In the genomic region with DNA sequence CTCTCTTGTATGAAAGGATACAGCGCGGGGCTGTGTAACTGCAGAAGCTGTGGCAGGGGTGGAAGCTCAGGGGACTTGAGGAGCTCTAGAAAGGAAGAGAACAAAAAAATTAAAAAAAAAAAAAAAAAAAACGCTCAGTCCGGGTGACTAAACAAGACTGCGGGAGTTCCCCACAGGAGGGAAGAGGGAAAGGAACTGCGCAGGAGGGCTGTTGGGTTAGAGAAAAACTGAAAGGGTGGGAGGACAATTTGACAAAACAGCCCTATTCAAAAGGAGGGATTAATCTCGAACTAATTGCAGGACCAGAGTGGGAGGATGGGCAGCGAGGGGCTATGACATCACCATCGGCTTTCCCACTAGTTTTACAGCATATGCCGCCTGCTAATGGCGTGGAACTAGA, we compare ENCODE assay signal across 11 mouse cellular contexts. TPM values are rescaled to one million over a fixed set of nuclear protein-coding genes. Genes with fewer than 3 reads are reported as not detected.
DNase-seq lines count a peak whose midpoint lies in the region; ATAC-seq and TF ChIP-seq lines count a peak whose summit lies in the region.
"Had no signal": no experiment of that assay in that cellular context is flagged by ENCODE, and none has a peak within 500 bp of the region (broad histone marks: within the 10 kb centered on the region; RNA-seq: fewer than 3 reads in every experiment).

No protein-coding gene starts in this region.

- no peak overlapping the region for H3K27ac ChIP-seq in hindbrain, embryonic 12.5 days
- no peak overlapping the region for H3K27ac ChIP-seq in midbrain, postnatal 0 days (ENCODE audit: low read depth, low read length)
- H3K27ac ChIP-seq: liver, embryonic 13.5 days had no signal

- H3K4me2 ChIP-seq in hindbrain, embryonic 12.5 days (replicated peaks) = 0 out of 2 replicates have a peak overlapping the region, but pooled peaks have one; percentile 13
- H3K4me2 ChIP-seq in midbrain, postnatal 0 days (ENCODE audit: low read depth, low read length, poor library complexity, severe bottlenecking) = peak overlapping the region; percentile 26; the same call in 1 of the 2 replicates
- H3K4me2 ChIP-seq: liver, embryonic 13.5 days had no signal

- H3K27me3 ChIP-seq in hindbrain, embryonic 12.5 days = no peaks in the 10 kb centered on the region
- H3K27me3 ChIP-seq in midbrain, postnatal 0 days (ENCODE audit: insufficient read depth, low read length) = no peaks in the 10 kb centered on the region
- H3K27me3 ChIP-seq: liver, embryonic 13.5 days; Patski had no signal

- ATAC-seq in hindbrain, embryonic 12.5 days (ENCODE audit: low FRiP score) = no peak
- no peak for ATAC-seq in midbrain, postnatal 0 days (ENCODE audit: low FRiP score)
- no peak for ATAC-seq in erythroid progenitor cell, adult 5-6 weeks (replicated peaks; ENCODE audit: low FRiP score, poor library complexity, severe bottlenecking)
- ATAC-seq: Patski had no signal

- no peaks in the 10 kb centered on the region for H3K36me3 ChIP-seq in hindbrain, embryonic 12.5 days
- H3K36me3 ChIP-seq in midbrain, postnatal 0 days (ENCODE audit: insufficient read depth, low read length) = no peaks in the 10 kb centered on the region
- H3K36me3 ChIP-seq: liver, embryonic 13.5 days had no signal

- H3K4me1 ChIP-seq in hindbrain, embryonic 12.5 days = no peaks in the 10 kb centered on the region
- H3K4me1 ChIP-seq in midbrain, postnatal 0 days (ENCODE audit: insufficient read depth, low read length) = no peaks in the 10 kb centered on the region

- H3K9ac ChIP-seq in hindbrain, embryonic 12.5 days = no peak overlapping the region
- H3K9ac ChIP-seq in midbrain, postnatal 0 days (replicated peaks; ENCODE audit: low read length, poor library complexity, severe bottlenecking) = no peak overlapping the region
- H3K9ac ChIP-seq: liver, embryonic 13.5 days had no signal

- DNase-seq in embryo, embryonic 10 days (ENCODE audit: low spot score) = peak; percentile 48
- no peak for DNase-seq in embryo, embryonic 9.5 days (ENCODE audit: extremely low spot score)
- peak; percentile 41 for DNase-seq in embryo, embryonic 10.5 days (ENCODE audit: low spot score)
- peak; percentile 12 for DNase-seq in midbrain, postnatal 0 days (ENCODE audit: low spot score)
- no peak for DNase-seq in frontal cortex, adult 2 months (ENCODE audit: extremely low spot score in 1 of 2, low spot score in 1 of 2)
- no peak for DNase-seq in adrenal gland, adult 8-10 months
- DNase-seq: liver, embryonic 13.5 days; thymus, postnatal 4 days had no signal

- peaks cover 3% of the 10 kb centered on the region; the same call in 1 of the 2 replicates for H3K9me3 ChIP-seq in hindbrain, embryonic 12.5 days (replicated peaks)
- H3K9me3 ChIP-seq in midbrain, postnatal 0 days (ENCODE audit: low read length) = no peaks in the 10 kb centered on the region
- H3K9me3 ChIP-seq: liver, embryonic 13.5 days had no signal

- H3K4me3 ChIP-seq in hindbrain, embryonic 12.5 days = no peak overlapping the region
- no peak overlapping the region for H3K4me3 ChIP-seq in midbrain, postnatal 0 days (ENCODE audit: low read depth, low read length)
- H3K4me3 ChIP-seq: liver, embryonic 13.5 days had no signal

- TF ChIP-seq CTCF in midbrain, postnatal 0 days (IDR thresholded peaks at IDR 0.05) = no peak

- 19% methylated on average over 10 of the region's 11 CpGs for WGBS in hindbrain, embryonic 12.5 days
- WGBS in midbrain, postnatal 0 days = 8% methylated on average over 11 of the region's 11 CpGs

RNA-seq across cellular contexts. Expression of gene Nutf2-ps1, which starts 21.0 kb away (rescaled TPM):
- polyA plus RNA-seq in hindbrain, embryonic 12.5 days (2016; fragmentation: Nextera tagmentation; extraction: Ambion mirVana) = 327 and 336 TPM in 2 replicates
- 67.9 and 94.6 TPM in 2 replicates for total RNA-seq in midbrain, postnatal 0 days (2014; rRNA removed)
- 160 and 200 TPM in 2 replicates for polyA plus RNA-seq in midbrain, postnatal 0 days (2015; fragmentation: Nextera tagmentation; extraction: Ambion mirVana)
- 25.4 and 28.4 TPM in 2 replicates for polyA plus RNA-seq in frontal cortex, adult 2 months (2012; rRNA removed)
- 28.8 and 39.8 TPM in 2 replicates for total RNA-seq in erythroid progenitor cell, adult 5-6 weeks (2015; ENCODE audit: low replicate concordance)
- total RNA-seq in erythroid progenitor cell, adult 5-6 weeks (2017; ENCODE audit: low replicate concordance) = 11.7 and 35.8 TPM in 2 replicates
- total RNA-seq in adrenal gland, adult 8-10 months (2022) = 10 to 100 TPM; 64.7 to 85.3 (median 72.1) TPM

RNA-seq across cellular contexts. Expression of gene Smc3, which starts 32.3 kb away (rescaled TPM):
- polyA plus RNA-seq in hindbrain, embryonic 12.5 days (2016; fragmentation: Nextera tagmentation; extraction: Ambion mirVana) = 78.1 and 82.3 TPM in 2 replicates
- 26.1 and 29.3 TPM in 2 replicates for total RNA-seq in midbrain, postnatal 0 days (2014; rRNA removed)
- polyA plus RNA-seq in midbrain, postnatal 0 days (2015; fragmentation: Nextera tagmentation; extraction: Ambion mirVana) = 39.4 and 45.7 TPM in 2 replicates
- polyA plus RNA-seq in frontal cortex, adult 2 months (2012; rRNA removed) = 33.8 and 37.6 TPM in 2 replicates
- 119 and 138 TPM in 2 replicates for total RNA-seq in erythroid progenitor cell, adult 5-6 weeks (2015; ENCODE audit: low replicate concordance)
- total RNA-seq in erythroid progenitor cell, adult 5-6 weeks (2017; ENCODE audit: low replicate concordance) = 155 and 213 TPM in 2 replicates
- 10 to 100 TPM; 28.7 to 41.8 (median 33.2) TPM for total RNA-seq in adrenal gland, adult 8-10 months (2022)

RNA-seq across cellular contexts. Expression of gene Dusp5, which starts 39.0 kb away (rescaled TPM):
- polyA plus RNA-seq in hindbrain, embryonic 12.5 days (2016; fragmentation: Nextera tagmentation; extraction: Ambion mirVana) = 2.4 TPM in 2 replicates
- 4.2 and 11.2 TPM in 2 replicates for total RNA-seq in midbrain, postnatal 0 days (2014; rRNA removed)
- 2.2 and 2.5 TPM in 2 replicates for polyA plus RNA-seq in midbrain, postnatal 0 days (2015; fragmentation: Nextera tagmentation; extraction: Ambion mirVana)
- polyA plus RNA-seq in frontal cortex, adult 2 months (2012; rRNA removed) = 20.1 and 31.8 TPM in 2 replicates
- 2.5 and 4.0 TPM in 2 replicates for total RNA-seq in erythroid progenitor cell, adult 5-6 weeks (2015; ENCODE audit: low replicate concordance)
- total RNA-seq in erythroid progenitor cell, adult 5-6 weeks (2017; ENCODE audit: low replicate concordance) = 0.90 and 0.91 TPM in 2 replicates
- 10 to 100 TPM in 1 of 4 experiments, 1 to 10 TPM in 3; 3.9 to 18.8 (median 5.7) TPM for total RNA-seq in adrenal gland, adult 8-10 months (2022)

Comparison
In these comparisons a context has a peak if more than half of its experiments do, and no peak if none do; other contexts are left out.
1. DNase-seq: peak in embryo, embryonic 10 days (single experiment), embryo, embryonic 10.5 days (single experiment) and midbrain, postnatal 0 days (single experiment); none in embryo, embryonic 9.5 days (single experiment), frontal cortex, adult 2 months (0 of 2) and adrenal gland, adult 8-10 months (single experiment).